Mouse (Mus musculus) ovary, postnatal 10 days (tissue): ENCODE data around the gene Syt10.
A peak's percentile ranks its signal among the peaks of the same experiment; 100 is the strongest.
"Not testable (repeated sequence)": the region's sequence is repeated elsewhere in the genome, so short reads cannot be mapped to it uniquely, and the experiment has no call there.

Experiments
- DNase-seq: peaks from one replicate; pipeline ENCODE4 v3.0.0; 2022; ENCODE audit warnings: low spot score

Gene Syt10

DNA sequence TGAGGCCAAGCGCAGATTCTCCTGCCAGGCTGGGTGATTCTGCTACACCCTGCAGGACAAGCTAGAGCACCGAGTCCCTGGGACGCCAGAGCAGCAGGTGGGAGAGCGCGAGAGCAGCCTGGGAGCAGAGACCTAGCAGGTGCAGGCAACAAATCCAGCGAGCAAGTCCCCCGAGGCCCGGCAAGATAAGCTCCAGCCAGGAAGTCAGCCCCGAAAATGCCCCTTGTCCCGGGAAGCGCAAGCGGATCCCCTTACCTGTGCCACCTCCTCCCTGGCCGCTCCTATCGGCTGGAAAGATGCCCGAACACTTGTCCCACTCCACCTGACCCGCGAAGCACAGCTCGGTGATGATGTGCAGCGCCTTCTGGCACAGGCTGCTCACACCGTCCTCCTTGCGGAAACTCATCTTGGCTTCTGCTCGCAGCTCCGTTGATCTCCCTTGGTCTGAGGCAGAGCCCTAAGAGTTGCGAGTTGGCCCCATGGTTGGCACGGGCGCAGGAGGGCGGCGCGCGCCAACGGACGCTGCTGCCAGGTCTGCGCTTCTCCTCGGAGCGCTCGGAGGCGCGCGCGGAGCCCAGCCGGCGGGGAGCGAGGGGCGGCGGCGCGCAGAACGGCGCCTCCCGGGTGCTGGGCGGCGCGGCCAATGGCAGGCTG is at the start of gene Syt10:
Gene Syt10 (minus strand): TSS at position 497 of the 654 bp plus-strand sequence.
- DNase-seq = peak; percentile 2

- DNase-seq = no peak
Measured at GRCm38 (mm10) chr15:89883799-89884198, 42.1 kb upstream of the Syt10 start.

GRCm38 (mm10) chr15:89878981-89879380 is 37.3 kb upstream of the Syt10 start:
- no peak for DNase-seq

DNA sequence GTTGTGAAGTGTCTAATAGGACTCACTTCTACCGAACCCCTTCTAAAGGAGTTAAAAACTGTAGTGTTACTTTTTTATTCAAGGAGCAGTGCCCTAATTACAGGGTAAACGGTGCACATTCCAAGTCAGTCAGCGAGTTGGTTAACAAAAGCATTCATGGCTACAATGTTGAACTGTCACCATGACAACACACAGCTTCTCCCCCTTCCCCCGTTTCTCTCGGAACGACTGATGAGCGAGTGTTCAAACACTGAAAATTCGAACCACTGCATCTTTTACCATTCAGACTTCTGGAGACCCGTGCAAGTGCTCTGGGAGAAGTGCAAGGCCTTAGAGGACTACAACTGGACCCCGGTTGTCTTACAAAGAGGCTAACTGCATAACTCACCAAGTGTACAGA is 25.6 kb downstream of the Syt10 start:
- no peak for DNase-seq

- no peak for DNase-seq
Measured at GRCm38 (mm10) chr15:89804478-89804877, 37.2 kb downstream of the Syt10 start.

DNA sequence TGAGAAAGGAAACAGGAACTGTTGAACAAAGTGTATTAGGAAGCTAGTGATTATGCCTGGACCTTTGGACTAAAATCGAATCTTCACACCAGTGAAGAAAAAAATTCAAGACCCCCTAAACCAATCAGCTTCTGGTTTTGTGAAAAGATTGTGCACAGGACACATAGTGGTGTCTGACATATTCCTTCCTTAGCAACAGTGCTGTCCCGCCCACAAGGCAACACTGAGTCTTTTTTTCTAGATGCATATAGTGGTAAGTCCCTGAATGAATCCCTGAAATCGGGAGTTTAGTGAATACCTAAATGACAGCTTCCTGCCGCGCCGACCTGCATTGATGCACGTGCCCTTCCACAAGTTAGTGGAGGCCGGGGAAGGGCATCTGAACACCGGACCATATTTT is 61.7 kb downstream of the Syt10 start:
- DNase-seq = no peak

GRCm38 (mm10) chr15:89766016-89766415 is 75.6 kb downstream of the Syt10 start:
- DNase-seq = not testable (repeated sequence)

DNA sequence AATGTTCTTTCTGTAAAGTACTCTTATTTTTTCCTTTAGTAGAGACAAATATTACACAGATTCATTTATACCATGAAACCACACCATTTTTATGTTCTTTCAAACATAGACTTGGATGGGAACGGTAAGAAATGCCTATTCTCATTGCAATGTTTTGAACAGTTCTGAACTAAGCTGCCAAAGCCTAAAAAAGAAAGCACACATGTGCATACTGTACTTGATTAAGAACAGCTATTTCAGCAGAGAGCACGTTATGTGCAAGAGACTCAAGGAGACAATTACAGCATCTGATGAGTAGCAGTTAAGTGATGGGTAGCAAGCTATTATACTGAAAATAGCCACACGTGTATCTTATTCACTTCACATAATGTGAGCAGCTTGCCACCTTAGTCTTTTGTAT is 108.0 kb downstream of the Syt10 start:
- no peak for DNase-seq
